Mouse (Mus musculus) 416B (cell line): Measurements from ENCODE around the gene Dcpp3.
"Not testable (repeated sequence)": the region's sequence is repeated elsewhere in the genome, so short reads cannot be mapped to it uniquely, and the experiment has no call there.

Experiments
- DNase-seq: peaks from one replicate; pipeline ENCODE4 v3.0.0; 2011; ENCODE audit warnings: low read depth

The Dcpp3 gene

DNA sequence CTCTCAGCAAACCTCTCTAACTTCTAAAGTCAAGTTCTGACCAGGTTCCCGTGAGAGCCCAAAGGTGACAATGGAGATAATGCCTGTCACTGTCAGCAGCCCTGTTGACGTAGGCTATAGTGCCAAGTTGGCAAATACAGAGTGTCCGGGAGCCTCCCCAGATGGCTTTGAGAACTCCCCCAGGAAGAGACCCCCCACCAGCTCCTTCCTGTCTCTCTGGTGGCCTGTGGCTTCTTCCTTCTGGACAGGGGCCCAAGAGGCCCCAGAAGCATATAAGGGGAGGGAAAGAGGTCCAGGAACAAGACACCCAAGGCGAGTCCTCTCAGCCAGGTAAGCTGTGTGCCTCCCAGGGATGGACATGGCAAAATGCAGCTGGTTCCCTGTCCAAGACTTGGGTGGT lies at the start of gene Dcpp3:
Gene Dcpp3, plus strand, starts transcription at position 301 of the 400 bp plus-strand sequence.
- not testable (repeated sequence) for DNase-seq

DNA sequence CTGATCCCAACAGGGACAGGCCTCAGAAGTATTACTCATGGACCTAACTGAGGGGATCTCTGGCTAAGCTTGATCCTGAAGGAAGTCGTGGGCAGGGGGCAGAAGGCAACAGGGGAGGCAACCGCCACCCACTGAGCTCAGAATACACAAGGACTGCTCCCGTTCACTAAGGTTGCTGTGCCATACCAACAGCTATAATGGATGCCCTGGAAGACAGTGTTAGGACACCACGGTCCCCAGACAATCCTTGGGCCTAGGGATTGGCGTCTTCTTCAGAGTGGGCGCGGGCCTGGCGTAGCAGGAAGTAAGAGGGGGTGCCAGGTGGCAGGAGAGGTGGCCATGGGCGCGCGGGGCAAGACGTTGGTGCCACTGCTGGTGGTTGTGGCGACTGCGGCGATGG lies 49.5 kb upstream of the Dcpp3 start, which contains the start of gene Prss21:
Gene Prss21, plus strand, starts transcription at position 301 of the 400 bp plus-strand sequence.
- no peak for DNase-seq

DNA sequence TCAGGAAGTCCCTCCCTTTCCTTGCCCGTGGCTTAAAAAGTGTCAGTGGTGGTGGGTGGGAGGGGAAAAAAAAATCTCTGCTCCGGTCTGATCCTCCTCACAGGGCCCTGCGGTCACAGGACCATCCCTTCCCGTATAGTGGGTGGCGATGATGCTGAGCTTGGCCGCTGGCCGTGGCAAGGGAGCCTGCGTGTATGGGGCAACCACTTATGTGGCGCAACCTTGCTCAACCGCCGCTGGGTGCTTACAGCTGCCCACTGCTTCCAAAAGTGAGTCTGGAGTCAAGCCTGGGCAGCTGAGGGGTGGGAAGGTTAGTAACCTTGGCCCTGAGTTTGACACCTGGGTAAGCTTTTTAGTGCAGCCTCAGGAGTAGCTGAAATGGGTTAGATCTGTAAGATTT lies 48.7 kb upstream of the Dcpp3 start:
- DNase-seq, result peak; percentile 45

DNA sequence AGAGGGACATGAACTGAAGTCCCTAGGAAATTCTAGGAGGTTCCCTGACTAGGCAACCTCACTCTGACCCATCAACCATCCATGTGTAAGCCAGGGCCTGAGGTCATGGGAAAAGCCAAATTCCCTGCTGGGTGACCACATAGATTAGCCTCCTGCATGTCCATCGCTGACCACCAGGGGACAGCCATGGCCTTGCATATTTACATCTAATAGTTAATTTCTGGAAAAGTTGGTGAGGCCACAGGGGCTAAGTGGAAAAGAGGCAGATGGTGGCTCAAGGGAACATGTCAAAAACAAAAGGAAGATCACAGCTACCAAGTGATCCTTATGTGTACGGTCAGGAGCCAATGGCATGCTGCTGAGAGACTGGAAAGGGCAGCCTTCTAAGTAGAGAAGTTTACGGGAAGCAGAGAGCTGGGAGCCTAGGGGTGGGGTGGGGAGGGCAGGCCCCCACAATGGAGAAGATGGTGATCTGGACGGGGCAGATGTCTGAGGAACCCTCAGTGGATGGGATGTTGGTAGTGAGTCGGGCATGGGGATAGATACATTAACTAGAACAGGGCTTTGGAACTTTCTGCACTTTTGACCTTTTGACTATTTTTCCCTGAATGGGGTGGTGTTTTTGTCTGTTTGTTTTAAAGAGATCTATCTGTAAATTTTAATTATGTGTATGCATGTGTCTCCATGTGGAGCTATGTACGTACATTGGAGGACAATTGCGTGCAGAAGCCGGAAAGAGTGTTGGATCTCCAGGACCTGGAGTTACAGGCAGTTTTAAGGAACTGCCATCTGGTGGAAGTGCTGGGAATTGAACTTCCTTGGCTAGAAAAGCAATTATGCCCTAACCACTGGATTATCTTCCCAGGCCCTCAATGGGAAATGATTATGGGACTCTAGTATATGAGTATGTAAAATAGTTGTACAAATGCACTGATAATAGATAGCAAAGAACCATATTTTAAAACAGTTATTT lies 43.1 kb upstream of the Dcpp3 start:
- DNase-seq, result peak; percentile 65

DNA sequence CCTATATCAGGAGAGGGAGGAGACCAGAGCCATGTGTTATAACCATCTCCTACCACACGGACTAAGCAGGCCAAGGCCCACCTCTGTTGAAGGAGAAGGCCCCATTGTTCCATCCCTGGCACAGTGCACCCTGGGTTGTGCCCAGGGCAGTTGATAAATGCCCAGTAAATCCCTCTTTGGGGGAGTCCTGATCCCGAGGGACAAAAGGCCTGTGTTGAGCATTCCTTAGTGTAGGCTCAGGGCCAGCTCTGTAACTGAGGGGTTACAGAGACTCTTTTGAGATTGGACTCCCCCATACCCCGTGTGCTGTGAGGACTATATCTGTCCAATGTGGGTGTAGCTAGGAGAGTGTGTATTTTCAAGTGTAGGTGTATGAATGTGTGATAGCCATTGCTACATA lies 40.5 kb upstream of the Dcpp3 start:
- no peak for DNase-seq

DNA sequence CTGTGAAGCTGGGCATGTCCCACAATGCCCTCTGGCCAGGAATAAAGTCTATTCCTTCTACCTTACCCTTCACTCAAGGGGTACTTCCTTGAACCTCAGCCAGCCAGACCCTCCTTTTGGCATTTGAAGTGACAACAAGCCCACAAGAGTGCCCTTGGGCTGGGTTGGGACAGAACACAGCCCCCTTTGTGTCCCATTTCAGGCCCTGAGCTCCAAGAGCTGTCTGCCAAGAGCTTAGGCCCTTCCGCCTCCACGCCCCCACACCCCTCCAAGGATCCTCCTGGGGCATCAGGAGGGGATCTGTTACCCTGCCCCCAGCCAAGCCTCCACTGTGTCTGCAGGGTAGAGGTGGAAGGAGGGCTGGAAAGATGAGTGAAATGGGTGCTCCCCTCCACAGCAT lies 40.1 kb upstream of the Dcpp3 start:
- no peak for DNase-seq

DNA sequence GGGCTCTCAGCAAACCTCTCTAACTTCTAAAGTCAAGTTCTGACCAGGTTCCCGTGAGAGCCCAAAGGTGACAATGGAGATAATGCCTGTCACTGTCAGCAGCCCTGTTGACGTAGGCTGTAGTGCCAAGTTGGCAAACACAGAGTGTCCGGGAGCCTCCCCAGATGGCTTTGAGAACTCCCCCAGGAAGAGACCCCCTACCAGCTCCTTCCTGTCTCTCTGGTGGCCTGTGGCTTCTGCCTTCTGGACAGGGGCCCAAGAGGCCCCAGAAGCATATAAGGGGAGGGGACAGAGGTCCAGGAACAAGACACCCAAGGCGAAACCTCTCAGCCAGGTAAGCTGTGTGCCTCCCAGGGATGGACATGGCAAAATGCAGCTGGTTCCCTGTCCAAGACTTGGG lies 36.7 kb upstream of the Dcpp3 start, which contains the start of the genes Dcpp1 and Dcpp2:
Gene Dcpp1, plus strand, starts transcription at position 301 of the 400 bp plus-strand sequence.
Gene Dcpp2, plus strand, starts transcription at position 305 of the 400 bp plus-strand sequence.
- not testable (repeated sequence) for DNase-seq

DNA sequence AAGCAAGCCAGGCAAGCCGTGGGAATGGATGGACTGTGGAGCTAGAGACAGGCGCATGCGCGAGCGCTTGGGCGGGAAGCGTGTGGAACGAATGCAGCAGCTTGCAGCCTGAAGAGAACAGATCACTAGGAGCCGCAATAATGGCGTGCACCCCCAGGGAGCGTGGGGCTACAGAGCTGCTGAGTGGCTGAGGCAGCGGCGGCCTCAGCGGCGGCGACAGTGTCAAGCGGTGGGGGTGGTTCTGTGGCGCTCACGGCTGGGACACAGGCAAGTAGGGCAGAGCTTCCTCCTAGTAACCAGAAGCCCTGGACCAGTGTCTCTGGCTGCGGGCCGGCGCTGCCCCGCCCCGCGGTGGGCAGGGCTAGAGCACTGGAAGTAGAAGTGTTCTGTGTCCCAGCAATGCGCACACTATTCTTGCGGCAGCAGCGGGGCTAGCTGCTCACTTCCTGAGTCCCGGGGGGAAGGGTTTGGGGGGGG lies 7.3 kb downstream of the Dcpp3 start:
- DNase-seq, result peak; percentile 96

DNA sequence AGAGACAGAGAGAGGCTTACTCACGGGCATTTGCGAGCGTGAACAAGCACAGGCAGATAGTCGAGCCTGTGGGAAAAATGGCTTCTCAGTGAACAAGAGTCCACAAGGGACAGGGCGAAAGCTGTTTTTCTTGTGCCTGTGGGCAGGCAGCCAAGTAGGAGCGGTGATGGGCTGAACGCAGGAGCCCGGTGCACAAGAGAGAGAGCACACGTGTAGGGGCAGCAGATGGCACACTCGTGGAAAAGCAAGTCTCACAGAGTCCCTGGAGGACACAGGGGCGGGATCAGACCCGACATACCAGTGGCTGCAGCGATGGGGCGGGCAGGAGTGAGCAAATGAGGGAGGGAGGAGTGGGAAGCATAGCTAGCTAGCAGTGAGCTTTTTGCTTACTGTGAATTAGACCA lies 7.8 kb downstream of the Dcpp3 start:
- peak; percentile 76 for DNase-seq

DNA sequence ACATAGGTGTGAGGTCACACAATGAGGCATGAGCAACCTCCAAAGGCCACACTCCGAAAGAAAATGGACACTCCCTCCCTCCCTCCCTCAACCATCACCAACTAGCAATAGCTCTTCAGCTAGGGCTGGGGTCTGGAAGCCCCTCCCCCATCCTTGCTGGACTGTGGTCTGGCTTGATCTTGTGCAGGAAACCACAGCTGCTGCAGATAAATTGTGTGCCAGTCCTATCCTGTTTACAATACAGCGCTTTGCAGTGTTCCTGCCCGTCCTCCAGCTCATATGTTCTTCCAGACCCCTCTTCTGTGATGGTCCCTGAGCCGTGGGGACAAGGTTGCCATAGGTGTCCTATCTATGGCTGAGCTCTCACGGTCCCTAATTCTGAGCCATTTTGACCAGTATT lies 13.9 kb downstream of the Dcpp3 start:
- peak; percentile 62 for DNase-seq

DNA sequence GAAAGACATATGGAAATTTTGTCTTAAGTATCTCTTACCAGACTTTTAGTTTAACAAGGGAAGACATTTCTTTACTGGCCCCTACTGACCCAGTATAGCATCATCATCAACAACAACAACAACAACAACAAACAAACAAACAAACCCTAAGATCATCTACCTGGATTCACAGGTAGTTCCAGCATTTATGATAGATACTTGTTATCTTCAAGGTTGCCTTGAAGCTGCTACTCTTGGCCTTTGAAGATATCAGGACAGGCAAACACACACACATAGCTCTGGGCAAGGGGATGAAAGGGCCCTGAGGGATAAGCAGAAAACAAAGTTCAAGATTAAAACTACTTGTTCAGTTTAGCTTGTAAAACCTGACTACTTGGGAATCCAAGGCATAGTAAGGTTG lies 24.1 kb downstream of the Dcpp3 start, which contains the start of gene Sbp:
Gene Sbp, plus strand, starts transcription at position 301 of the 400 bp plus-strand sequence.
- DNase-seq, result no peak

DNA sequence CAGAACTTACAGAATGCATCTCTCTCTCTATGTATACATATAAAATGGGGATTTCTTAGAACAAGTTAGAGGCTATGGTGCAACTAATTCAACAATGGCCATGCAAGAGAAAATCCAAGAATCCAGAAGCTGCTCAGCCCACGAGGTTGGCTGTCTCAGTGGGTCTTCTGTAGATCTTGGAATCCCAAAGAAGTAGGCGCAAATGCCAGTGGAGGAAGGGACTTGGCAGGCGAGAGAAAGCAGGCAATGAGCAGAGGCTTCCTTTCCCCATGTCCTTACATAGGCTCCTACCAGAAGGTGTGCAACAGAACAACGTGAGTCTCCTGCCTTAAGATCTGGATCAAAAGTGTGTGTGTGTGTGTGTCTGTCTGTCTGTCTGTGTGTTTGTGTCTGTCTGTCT lies 30.2 kb downstream of the Dcpp3 start:
- DNase-seq, result not testable (repeated sequence)

DNA sequence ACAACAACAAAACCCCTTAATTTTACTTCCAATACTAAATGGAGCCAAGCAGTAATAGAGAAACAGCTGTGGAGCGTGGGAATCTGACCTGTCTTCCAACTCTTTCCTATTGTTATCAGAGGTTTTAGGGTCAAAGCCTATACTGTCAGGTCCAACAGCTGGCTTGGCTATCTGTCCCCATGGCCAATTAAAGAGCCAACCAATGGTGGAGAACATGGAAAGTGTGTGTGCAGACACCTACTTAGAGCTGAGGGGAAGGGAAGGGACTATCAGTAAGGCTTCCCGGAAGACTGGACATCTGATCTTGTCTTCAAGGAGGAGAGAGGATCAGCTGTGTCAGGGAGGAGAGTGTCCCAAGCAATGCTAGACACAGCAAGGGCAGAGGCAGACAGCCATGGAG lies 31.8 kb downstream of the Dcpp3 start:
- DNase-seq, result no peak

DNA sequence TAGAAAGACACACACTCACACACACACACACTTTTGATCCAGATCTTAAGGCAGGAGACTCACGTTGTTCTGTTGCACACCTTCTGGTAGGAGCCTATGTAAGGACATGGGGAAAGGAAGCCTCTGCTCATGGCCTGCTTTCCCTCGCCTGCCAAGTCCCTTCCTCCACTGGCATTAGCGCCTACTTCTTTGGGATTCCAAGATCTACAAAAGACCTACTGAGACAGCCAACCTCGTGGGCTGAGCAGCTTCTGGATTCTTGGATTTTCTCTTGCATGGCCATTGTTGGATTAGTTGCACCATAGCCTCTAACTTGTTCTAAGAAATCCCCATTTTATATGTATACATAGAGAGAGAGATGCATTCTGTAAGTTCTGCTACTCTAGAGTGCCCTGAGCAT lies 33.6 kb downstream of the Dcpp3 start:
- not testable (repeated sequence) for DNase-seq

DNA sequence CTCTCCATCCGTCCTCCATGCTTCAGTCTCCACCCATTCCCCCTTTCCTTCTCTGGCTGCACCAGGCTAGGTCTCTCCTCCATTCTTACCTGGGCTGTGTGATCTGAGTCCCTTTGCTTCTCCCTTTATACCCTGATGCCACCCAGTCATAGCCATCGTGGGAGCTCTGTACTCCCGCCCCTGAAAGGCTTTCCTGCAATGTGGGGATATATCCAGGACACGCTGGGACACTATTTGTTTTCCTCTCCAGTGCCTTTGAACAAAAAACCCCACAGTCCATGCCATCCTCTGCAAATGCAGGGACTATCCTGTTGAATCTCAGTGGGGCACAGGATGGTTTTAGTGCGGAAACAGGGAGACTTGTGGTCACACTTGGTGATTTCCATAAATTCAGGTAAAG lies 37.9 kb downstream of the Dcpp3 start, which contains the start of gene Sbpl:
Gene Sbpl, minus strand, starts transcription at position 101 of the 400 bp plus-strand sequence.
- no peak for DNase-seq

DNA sequence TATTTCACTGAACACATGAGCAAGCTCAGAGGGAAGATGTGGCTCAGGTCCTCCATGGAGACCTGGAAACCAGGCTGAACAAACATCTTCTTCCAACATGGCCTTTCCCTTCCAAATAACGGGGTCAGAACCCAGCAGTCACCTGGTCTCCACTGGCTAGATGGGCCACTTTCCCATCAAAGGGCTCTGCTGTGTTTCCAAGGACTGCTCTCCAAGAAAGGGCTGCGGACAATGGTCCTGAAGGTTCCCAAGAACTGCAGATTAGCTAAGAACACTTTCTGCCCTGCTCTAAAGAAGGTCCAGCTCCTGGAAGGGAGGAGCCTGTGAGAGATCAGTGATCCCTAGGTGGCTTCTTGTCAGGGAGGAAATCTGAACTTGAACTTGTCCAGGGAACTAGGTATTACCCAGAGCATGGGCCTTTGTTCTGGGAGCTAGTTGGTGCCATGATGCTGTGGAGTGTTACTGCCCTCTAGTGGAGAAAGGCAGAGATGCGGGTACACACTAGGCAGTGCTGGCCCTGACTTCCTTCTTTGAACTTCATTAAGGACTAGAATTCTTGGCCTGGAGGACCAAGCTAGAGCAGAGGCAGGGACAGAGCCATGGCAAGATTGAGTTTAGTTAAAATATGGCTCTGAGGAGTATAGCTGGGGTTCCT lies 43.0 kb downstream of the Dcpp3 start:
- peak; percentile 81 for DNase-seq

DNA sequence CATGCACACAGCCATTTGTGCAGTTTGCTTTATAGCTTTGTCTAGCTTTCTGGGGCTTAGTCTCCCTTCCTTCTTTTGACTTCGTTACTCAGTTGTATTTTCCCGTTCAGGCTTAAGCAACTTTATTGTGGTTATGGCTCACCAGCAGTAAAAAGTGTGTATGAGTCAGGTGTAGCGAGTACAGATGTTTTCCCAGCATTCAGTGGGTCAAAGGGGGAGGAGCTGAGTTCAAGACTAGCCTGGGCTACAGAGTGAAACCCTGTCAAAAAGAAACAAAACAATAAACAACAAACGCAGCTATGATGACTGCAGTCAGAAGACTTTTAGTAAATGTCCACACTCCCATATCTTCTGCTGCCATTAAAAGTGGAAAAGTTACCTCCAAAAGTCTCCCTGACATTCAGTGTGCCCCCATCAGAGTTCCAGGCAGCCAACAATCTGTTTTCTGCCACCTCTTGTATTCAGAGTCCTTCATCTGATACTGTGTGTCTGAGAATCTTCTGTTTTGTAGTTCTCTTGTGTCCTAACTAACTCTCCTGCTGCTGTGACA lies 44.4 kb downstream of the Dcpp3 start:
- DNase-seq, result peak; percentile 47

DNA sequence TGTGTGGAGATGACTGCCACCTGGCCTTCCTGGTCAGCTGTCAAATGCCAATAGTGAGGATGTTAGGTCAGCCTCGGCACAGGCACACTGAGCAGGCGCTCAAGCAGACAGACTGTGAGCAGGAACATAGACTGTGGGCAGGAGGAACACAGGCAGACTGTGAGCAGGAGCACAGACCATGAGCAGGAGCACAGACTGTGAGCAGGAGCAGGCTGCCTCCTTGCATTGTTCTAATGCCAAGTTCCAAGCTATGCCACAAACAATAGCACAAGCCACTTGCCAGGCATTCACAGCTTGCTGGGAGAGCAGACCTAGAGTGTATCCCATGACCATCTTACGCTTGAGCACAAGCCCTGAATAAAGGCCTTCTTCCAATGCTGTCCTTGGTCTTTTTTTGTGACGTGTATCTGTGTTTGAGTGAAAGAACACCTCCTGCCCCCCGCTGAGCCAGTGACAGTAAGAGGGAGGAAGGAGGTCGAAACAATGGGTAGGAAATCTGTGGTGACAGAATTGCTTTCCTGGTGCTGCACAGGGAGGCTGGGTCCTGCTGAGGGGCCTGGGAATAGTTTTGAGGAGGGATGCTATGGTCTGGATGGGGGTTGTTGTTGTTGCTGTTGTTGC lies 48.7 kb downstream of the Dcpp3 start:
- DNase-seq, result no peak

DNA sequence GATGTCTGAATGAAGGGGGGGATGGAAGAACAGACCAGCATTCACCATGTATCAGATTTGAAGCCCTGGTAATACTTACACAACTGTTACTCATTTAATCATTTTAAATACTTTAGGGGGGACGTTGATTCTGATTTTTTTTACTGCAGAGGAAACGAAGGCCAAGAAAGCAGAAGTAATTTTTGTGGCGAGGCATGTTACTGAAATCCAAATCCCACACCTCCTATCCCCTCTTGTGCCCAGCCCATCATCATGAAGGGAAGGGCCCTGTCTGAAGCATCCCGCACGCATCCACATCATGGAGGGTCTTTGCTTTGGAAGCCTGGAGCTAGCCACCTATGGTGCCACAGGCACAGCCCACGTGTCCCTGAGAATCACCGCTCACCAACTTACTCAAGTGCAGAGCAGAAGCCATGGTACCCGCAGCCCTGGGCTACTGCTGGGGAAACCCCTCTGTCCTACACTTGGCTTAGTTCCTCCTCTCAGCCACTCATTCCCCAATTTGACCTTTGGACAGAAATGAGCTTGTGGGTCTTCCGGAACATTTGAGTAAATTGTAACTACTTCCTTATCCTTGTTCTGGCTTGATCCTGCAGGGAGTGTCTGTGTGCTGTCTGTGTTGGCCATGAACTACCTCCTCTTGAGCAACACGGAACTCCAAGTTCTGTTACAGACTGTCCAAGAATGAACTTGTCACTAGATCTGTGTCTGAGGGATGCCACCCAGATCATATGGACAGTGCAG lies 49.6 kb downstream of the Dcpp3 start:
- DNase-seq, result peak; percentile 10

DNA sequence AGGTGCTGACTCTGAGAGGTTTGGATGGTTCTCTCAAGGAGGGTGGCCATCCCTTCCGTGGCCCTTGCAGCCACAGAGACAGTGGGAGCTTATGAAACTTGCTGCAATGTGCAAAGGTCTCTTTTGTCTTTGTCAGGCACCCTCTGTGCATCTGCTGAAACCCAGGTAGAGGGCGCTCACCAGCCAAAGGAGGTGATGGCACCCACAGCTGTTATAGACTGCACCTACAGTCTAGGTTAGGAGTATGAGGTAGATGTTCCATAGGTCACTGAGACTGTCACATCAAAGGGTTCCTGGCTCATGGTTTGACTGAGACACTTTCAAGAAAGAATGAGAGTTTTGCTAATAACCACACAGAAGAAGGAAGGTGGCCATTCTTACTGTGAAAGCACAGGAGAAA lies 51.5 kb downstream of the Dcpp3 start:
- DNase-seq, result peak; percentile 60
